Mouse (Mus musculus) bone marrow, adult 2 months (tissue): ENCODE results near the gene Gtf2f1. TPM values are rescaled to one million over a fixed set of nuclear protein-coding genes. Genes with fewer than 3 reads are reported as not detected.
"Not testable (repeated sequence)": the region's sequence is repeated elsewhere in the genome, so short reads cannot be mapped to it uniquely, and the experiment has no call there.

Source experiments
- H3K27ac ChIP-seq: fragments of 200-500 bp; 2 replicates; pipeline ENCODE4 v1.5.1; 2012; ENCODE audit warnings: low read depth, mild to moderate bottlenecking, control low read depth, inconsistent platforms, low read length; ENCODE audit not compliant: control insufficient read depth, poor library complexity, insufficient read depth
- H3K4me1 ChIP-seq: fragments of 200-500 bp; 2 replicates; pipeline ENCODE4 v1.6.1; 2011; ENCODE audit warnings: low read length; ENCODE audit not compliant: control insufficient read depth, insufficient read depth
- H3K4me3 ChIP-seq: fragments of 200-500 bp; replicated peaks from 2 replicates; pipeline ENCODE3; 2011; ENCODE audit warnings: mild to moderate bottlenecking, low read depth, low read length, control low read depth; ENCODE audit not compliant: control insufficient read depth
- CTCF ChIP-seq: fragments of 200-500 bp; IDR thresholded peaks from 2 replicates; pipeline ENCODE4 v1.5.1; 2011; ENCODE audit warnings: low read length, control low read depth; ENCODE audit not compliant: control insufficient read depth, insufficient read depth
- POLR2A ChIP-seq: fragments of 200-500 bp; IDR thresholded peaks from 2 replicates; pipeline ENCODE4 v1.6.1; 2011; ENCODE audit warnings: low read depth, mild to moderate bottlenecking, control low read depth, low read length, borderline replicate concordance; ENCODE audit not compliant: control insufficient read depth
- WGBS: fragments of 180-500 bp; shearing (Covaris S2); methylation state at CpG from one replicate; pipeline ENCODE4 v1.1.7; 2018; 5-methylcytosine and 5-hydroxymethylcytosine counted together
- polyA plus RNA-seq: library from polyadenylated mRNA; stranded (reverse); fragments of >200 nt; gene quantifications from 2 replicates; pipeline ENCODE4 v1.2.4, GENCODE M21; 2011; ENCODE audit warnings: low replicate concordance; ENCODE audit not compliant: missing spikeins, insufficient read depth, insufficient read length

Gene Gtf2f1
- polyA plus RNA-seq: 74.4 and 116 TPM in 2 replicates

GRCm38 (mm10) chr17:57011236-57012141, at the start of gene Gtf2f1, which contains the start of gene Gm17949:
Gene Gtf2f1 (minus strand): TSS chr17:57011288.
Gene Gm17949 (plus strand): TSS chr17:57011469.
- TF ChIP-seq POLR2A: peak; percentile 96
- TF ChIP-seq CTCF: peak; percentile 12; the same call in 1 of the 2 replicates
- peaks cover 3% of the 10 kb centered on the region; the same call in 1 of the 2 replicates for H3K4me1 ChIP-seq

GRCm38 (mm10) chr17:57060231-57060801, 49.2 kb upstream of the Gtf2f1 start:
- Histone ChIP-seq H3K27ac (peak overlapping the region; percentile 74; the same call in 1 of the 2 replicates), H3K4me3 (peak overlapping the region; percentile 64), H3K4me1 (peaks cover 3% of the 10 kb centered on the region; the same call in 1 of the 2 replicates)
- WGBS: under 1% methylated on average over 44 of the region's 44 CpGs
- TF ChIP-seq POLR2A (no peak), CTCF (peak; percentile 55)

More at GRCm38 (mm10) chr17:57011236-57012141, at the start of gene Gtf2f1, which contains the start of gene Gm17949:
- peak within 1 kb of the TSS; percentile 63 for H3K27ac ChIP-seq
- WGBS: 1% methylated on average over 51 of the region's 51 CpGs
- peak within 1 kb of the TSS; percentile 93 for H3K4me3 ChIP-seq

- Histone ChIP-seq H3K4me1 (peaks cover 3% of the 10 kb centered on the region; the same call in 1 of the 2 replicates), H3K4me3 (peak within 1 kb of the TSS; percentile 64), H3K27ac (peak within 1 kb of the TSS; percentile 74; the same call in 1 of the 2 replicates)
- under 1% methylated on average over 45 of the region's 45 CpGs for WGBS
- TF ChIP-seq CTCF (no peak), POLR2A (no peak)
These were observed 48.4 kb upstream of the Gtf2f1 start, which contains the start of gene Slc25a23 for GRCm38 (mm10) chr17:57059486-57059977. Gene Slc25a23 (minus strand): TSS chr17:57059863.

GRCm38 (mm10) chr17:57058891-57059485, 47.9 kb upstream of the Gtf2f1 start, which contains the start of gene Crb3:
Gene Crb3 (plus strand): TSS chr17:57059105.
- Histone ChIP-seq H3K4me1 (peaks cover 3% of the 10 kb centered on the region; the same call in 1 of the 2 replicates), H3K4me3 (peak within 1 kb of the TSS; percentile 49), H3K27ac (no peak within 1 kb of the TSS)
- TF ChIP-seq CTCF: no peak
- TF ChIP-seq POLR2A: peak; percentile 24; the same call in 1 of the 2 replicates
- 9% methylated on average over 21 of the region's 22 CpGs for WGBS

GRCm38 (mm10) chr17:57056246-57056645, 45.2 kb upstream of the Gtf2f1 start:
- WGBS: 74% methylated on average over 3 of the region's 3 CpGs
- Histone ChIP-seq H3K27ac (no peak overlapping the region), H3K4me3 (no peak overlapping the region)

GRCm38 (mm10) chr17:57051679-57052078, 40.6 kb upstream of the Gtf2f1 start:
- H3K4me1 ChIP-seq: not testable (repeated sequence)
- WGBS: 71% methylated on average over 4 of the region's 4 CpGs

More at GRCm38 (mm10) chr17:57056246-57056645, 45.2 kb upstream of the Gtf2f1 start:
- no peak for TF ChIP-seq CTCF
- no peak for TF ChIP-seq POLR2A
- H3K4me1 ChIP-seq: peaks cover 3% of the 10 kb centered on the region; the same call in 1 of the 2 replicates

GRCm38 (mm10) chr17:57048816-57049215, 37.7 kb upstream of the Gtf2f1 start:
- Histone ChIP-seq H3K27ac (no peak overlapping the region), H3K4me1 (no peaks in the 10 kb centered on the region), H3K4me3 (no peak overlapping the region)
- WGBS: 56% methylated on average over 3 of the region's 3 CpGs
- TF ChIP-seq CTCF (no peak), POLR2A (no peak)

More at GRCm38 (mm10) chr17:57051679-57052078, 40.6 kb upstream of the Gtf2f1 start:
- TF ChIP-seq CTCF: peak; percentile 13; the same call in 1 of the 2 replicates
- not testable (repeated sequence) for H3K4me3 ChIP-seq, H3K27ac ChIP-seq

GRCm38 (mm10) chr17:57047406-57047805, 36.3 kb upstream of the Gtf2f1 start:
- H3K4me1 ChIP-seq: no peaks in the 10 kb centered on the region
- WGBS: 80% methylated on average over 5 of the region's 5 CpGs
- no peak for TF ChIP-seq CTCF
- no peak for TF ChIP-seq POLR2A
- no peak overlapping the region for H3K27ac ChIP-seq
- H3K4me3 ChIP-seq: no peak overlapping the region
